Mouse (Mus musculus) ovary, postnatal 14 days (tissue): ENCODE measurements around the gene Cntnap5a.
A peak's percentile ranks its signal among the peaks of the same experiment; 100 is the strongest.

Experiments
- DNase-seq: peaks from one replicate; pipeline ENCODE4 v3.0.0; 2022; ENCODE audit warnings: low spot score

The Cntnap5a gene

GRCm38 (mm10) chr1:116366171-116366570 lies 681.6 kb downstream of the Cntnap5a start:
- DNase-seq, result no peak

GRCm38 (mm10) chr1:116366806-116367205 lies 682.2 kb downstream of the Cntnap5a start:
- DNase-seq, result no peak

- DNase-seq, result no peak
Measured at GRCm38 (mm10) chr1:116367572-116367971, 683.0 kb downstream of the Cntnap5a start.

GRCm38 (mm10) chr1:116370817-116371216 lies 686.3 kb downstream of the Cntnap5a start:
- no peak for DNase-seq

- DNase-seq, result no peak
Measured at GRCm38 (mm10) chr1:116373551-116373950, 689.0 kb downstream of the Cntnap5a start.

GRCm38 (mm10) chr1:116392390-116392789 lies 707.8 kb downstream of the Cntnap5a start:
- no peak for DNase-seq

- no peak for DNase-seq
Measured at GRCm38 (mm10) chr1:116401996-116402656, 717.6 kb downstream of the Cntnap5a start.

GRCm38 (mm10) chr1:116409836-116410235 lies 725.3 kb downstream of the Cntnap5a start:
- no peak for DNase-seq

- DNase-seq, result no peak
Measured at GRCm38 (mm10) chr1:116428396-116428795, 743.8 kb downstream of the Cntnap5a start.

- DNase-seq, result no peak
Measured at GRCm38 (mm10) chr1:116455115-116455717, 770.7 kb downstream of the Cntnap5a start.

GRCm38 (mm10) chr1:116477703-116478102 lies 793.1 kb downstream of the Cntnap5a start:
- peak; percentile 39 for DNase-seq

GRCm38 (mm10) chr1:116488780-116489569 lies 804.4 kb downstream of the Cntnap5a start:
- no peak for DNase-seq

GRCm38 (mm10) chr1:116577969-116578666 lies 893.6 kb downstream of the Cntnap5a start:
- no peak for DNase-seq

GRCm38 (mm10) chr1:116616272-116616671 lies 931.7 kb downstream of the Cntnap5a start:
- DNase-seq, result no peak
